Mouse (Mus musculus) lung, adult 18-20 months (tissue): ENCODE results near the gene Flnb.

Source experiments
- DNase-seq, 2 experiments: peaks; one replicate each; pipeline ENCODE4 v3.0.0; 2022; ENCODE audit warnings: mixed read lengths in 2 of 2

The Flnb gene

DNA sequence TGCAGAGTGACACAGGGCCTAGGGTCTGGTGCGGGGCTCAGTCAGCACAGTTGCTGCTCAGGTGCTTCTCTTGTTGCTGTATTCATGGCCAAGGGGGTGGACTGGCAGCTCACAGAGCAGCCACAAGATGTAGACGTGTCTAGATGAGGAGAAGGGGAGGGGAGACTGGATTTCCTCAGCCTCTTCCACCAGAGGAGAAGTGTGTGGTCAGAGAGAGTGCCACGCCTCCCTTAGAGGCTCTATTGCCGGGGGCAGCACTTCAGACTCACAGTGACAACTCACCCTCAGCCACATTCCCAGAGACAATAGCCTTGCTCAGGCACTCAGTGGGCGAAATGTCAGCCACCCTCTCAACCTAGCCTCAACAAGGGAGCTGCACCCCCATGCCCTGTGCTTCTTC lies 127.5 kb downstream of the Flnb start:
- peak in 1 of 2 experiments; percentile 29 for DNase-seq

- no peak for DNase-seq
These were observed 133.5 kb downstream of the Flnb start for GRCm38 (mm10) chr14:7951234-7951633.

DNA sequence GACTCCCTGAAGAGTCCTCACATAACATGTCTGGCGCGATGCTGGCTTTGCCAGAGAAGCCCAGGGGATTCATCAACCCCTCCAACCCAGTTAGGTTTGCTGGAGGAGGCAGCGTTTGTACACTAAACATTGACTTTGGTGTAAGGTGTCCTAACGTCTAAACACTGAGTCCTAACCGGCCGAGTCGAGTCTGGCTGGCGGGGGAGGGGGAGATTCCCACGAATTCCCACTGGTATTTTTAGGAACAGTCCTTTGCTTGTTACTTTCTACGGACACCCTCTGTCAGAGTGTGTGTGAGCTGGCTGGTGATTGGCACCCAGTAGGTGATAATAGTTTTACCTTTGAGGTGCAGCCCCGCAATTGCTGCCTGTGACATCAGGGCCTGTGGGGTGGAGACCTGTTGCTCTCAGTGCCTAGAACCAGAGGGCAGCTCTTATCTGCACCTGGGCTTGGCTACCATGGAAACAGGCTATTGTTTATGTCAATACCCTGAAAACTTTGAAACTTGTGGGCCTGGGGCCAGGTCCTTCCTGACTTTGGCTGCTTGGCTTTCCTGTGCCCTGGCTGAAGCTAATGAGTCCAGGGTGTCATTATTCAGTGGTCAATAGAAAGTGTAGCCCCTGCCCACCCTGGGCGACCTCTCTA lies 135.0 kb downstream of the Flnb start:
- peak; percentile 78 to 82 for DNase-seq

- peak in 1 of 2 experiments; percentile 59 for DNase-seq
These were observed 136.3 kb downstream of the Flnb start for GRCm38 (mm10) chr14:7954071-7954471.

- no peak for DNase-seq
These were observed 138.7 kb downstream of the Flnb start for GRCm38 (mm10) chr14:7956427-7956826.

DNA sequence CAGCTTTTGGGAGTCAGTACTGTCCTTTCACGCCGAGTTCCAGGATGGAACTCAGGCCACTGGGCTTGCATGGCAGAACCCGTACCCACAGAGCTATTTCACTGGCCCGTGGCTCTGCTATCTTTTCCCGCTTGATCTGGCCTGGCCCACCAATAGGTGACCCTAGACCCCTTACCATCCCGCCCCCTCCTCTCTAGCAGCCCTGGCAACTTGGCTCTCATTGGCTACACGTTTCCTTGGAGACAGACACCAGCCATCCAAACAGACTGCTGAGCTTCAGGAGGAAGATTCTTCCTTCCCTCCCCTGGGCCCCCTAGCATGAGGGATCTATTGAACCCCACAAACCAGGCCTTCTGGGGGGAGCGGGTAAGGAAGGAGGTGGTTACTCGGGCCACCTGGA lies 139.3 kb downstream of the Flnb start, which contains the start of gene Gm45521:
Gene Gm45521 (plus strand): TSS at position 240 of the 400 bp plus-strand sequence.
- no peak for DNase-seq

GRCm38 (mm10) chr14:7960616-7961015 lies 142.9 kb downstream of the Flnb start:
- DNase-seq: no peak

- no peak for DNase-seq
These were observed 144.0 kb downstream of the Flnb start for GRCm38 (mm10) chr14:7961714-7962113.

- DNase-seq: no peak
These were observed 144.9 kb downstream of the Flnb start for GRCm38 (mm10) chr14:7962626-7963025.

GRCm38 (mm10) chr14:7963160-7963559 lies 145.4 kb downstream of the Flnb start:
- no peak for DNase-seq

DNA sequence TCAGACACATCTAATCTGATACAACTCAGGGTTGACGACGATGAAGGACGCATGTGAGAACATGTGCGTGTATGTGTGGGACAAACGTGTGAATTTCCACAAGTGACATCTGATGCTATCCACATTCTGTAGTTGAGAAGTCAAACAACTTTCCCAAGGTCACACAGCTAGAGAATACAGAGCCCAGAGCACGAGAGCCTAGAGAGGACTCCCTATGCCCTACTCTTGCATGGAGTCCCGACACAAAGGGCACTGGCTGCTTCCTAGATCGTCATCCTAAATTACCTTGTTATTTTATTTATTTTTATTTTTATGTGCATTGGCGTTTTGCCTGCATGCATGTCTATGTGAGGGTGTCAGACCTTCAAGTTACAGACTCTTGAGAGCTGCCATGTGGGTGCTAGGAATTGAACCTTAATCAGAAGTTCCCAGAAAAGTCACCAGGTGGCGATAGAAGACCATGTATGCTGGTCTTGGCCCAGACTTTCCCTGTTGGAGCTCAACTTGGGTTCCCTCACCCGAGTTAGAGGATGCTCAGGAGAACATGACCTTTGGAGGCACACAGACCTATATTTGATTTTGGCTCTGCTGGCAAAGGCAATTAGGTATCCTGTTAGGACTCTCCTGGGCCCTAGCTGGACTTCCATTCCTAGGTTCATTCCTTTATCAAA lies 146.6 kb downstream of the Flnb start:
- peak; percentile 40 to 69 for DNase-seq

DNA sequence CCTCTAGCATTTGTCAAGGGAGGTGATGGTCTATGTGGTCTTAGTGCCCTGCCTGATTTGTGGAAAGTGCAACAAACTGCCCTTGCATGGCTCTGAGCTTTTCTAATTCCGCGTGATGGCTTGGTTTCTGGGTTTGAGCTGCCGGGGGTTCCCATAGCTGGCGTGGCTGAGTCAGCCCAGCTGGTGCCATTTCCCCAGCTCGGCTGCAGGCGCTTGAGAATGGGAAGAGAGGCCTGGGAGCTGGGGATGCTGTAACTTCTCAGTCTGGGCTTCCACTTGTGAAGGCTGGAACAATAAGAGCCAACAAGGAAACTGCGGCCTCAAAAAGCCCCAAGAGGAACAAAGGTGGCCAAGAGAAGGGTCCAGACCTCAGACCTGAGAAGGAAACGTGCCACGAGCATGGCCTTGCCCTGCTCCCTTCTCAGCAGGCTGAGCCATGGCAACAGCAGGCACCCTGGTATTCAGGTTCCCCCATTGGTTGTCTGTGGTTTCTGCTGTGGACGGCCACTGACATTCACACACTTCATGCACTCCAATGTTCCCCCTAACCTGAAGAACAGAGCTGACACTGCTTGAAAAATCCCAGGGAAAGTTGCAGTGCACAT lies 154.2 kb downstream of the Flnb start:
- no peak for DNase-seq

- no peak for DNase-seq
These were observed 156.9 kb downstream of the Flnb start for GRCm38 (mm10) chr14:7974643-7975042.

DNA sequence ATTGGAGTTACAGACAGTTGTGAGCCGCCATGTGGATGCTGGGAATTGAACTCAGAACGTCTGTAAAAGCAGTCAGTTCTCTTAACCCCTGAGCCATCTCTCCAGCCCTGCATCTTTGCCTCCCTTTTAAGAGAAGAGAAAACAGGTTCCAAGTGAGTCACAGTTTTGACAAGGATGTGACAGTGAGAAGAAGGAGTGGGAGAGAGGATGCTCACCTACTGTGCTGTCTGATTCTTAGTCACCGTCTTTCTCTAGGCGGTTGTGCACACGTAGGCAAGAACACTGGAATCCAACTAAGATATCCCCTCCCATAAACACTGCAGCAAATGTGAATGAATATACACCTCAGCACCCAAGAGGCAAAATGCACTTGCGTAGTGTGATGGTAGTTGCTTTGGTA lies 157.4 kb downstream of the Flnb start:
- DNase-seq: no peak

- no peak for DNase-seq
These were observed 159.7 kb downstream of the Flnb start for GRCm38 (mm10) chr14:7977471-7977870.

DNA sequence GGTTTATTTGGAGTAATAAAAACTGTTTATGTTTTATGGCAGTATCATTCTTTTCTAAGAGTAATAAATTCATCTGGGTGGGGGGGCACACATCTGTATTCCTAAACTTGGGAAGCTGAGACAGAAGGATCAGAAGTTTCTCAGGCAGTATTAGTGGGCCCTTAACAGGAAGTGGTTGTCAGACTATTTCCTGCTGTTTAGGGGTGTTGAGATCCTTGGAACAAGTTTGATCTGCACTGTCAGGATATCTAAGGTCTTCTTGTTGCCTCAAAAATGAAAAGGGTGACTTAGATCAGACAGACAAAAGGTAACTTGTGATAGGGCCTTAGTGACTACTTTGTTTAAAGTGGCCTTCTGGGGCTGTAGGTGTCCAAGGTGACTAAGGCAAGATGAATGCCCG lies 160.4 kb downstream of the Flnb start:
- no peak for DNase-seq

DNA sequence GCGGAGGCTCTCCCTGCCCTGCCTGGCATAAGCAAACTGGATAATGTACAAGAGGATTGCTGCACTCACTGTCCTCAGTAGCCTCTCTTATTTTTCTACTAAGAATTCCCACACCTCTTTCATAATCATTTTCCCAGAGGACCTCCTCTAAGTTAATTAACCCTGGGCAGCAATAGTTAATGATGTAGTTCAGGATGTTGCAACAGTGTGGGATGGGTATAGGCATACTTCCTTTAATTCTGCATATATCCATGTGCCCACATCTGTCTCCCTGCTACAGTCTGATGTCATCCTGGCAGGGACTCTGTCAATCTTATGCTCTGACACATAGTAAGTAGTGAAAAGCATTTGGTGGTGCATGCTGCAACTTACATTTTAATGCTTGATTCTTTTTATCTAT lies 163.5 kb downstream of the Flnb start:
- no peak for DNase-seq

DNA sequence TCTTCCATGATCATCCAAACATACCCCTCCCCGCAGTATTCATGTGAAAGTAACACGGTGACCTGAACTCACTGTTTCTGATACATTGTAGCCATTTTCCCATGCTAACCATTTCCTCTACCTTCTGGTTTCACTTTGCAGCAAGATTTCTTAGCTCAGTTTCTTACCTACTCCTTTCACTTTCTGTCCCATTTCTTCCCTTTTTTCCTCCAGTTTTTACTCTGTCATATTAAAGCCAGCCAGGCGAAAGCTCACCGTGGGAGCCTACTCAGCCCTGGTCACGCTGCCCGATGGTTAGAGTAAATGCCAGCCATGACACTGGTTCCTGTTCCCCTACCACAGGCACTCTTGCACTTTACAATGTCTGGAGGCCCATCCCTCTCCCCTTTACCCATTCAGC lies 169.2 kb downstream of the Flnb start:
- no peak for DNase-seq

- no peak for DNase-seq
These were observed 171.6 kb downstream of the Flnb start for GRCm38 (mm10) chr14:7989371-7989770.

DNA sequence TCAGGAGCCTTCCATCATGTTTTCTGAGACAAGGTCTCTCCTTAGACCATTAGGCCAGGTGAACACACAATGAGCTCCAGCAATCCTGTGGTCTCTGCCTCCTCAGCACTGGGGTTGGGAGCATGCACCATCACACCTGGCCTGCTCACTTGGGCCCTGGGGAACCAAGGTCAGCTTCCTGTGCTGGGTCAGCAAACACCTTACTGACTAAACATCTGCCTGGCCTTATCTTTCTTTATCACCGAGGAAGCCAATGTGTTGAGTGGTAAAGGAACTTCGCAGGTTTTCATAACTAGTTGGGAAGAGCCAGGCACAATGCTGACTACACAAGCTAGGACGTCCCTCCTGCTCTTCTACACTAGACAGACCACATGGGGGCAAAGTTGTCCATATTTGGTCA lies 172.2 kb downstream of the Flnb start:
- DNase-seq: no peak

GRCm38 (mm10) chr14:7991108-7991776 lies 173.5 kb downstream of the Flnb start:
- DNase-seq: no peak

DNA sequence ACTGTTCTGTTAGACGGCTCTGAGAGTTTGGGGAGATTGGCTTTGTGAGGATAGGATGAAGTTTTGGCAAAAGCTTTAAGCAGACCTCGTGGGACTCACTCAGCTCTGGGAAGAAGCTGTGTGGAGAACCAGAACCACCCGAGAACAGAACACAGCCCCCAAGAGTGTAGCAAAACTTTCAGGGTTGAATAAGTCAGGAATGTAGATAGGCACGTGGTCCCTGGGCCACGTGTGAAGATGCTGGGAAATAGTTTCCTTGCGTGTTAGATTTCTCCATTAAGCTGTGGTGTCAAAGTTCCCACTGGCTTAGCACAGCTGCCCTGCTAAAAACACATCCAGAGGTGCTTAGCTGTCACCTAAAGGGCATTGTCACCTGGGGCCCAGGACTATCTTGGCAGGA lies 174.4 kb downstream of the Flnb start:
- DNase-seq: no peak

GRCm38 (mm10) chr14:7994271-7994767 lies 176.6 kb downstream of the Flnb start, which contains the start of gene Dnase1l3:
Gene Dnase1l3 (minus strand): TSS chr14:7994573.
- peak; percentile 29 to 39 for DNase-seq
